Mouse (Mus musculus) cortical plate, adult 2 months (tissue): ENCODE data around the gene Scand1.

ENCODE experiments used
- CTCF ChIP-seq: fragments of 200-500 bp; IDR thresholded peaks from 2 replicates; pipeline ENCODE4 v1.5.1; 2011; ENCODE audit warnings: mild to moderate bottlenecking, control low read depth, low read length; ENCODE audit not compliant: insufficient read depth; ENCODE audit errors: extremely low read depth
- POLR2A ChIP-seq: fragments of 200-500 bp; IDR thresholded peaks from 2 replicates; pipeline ENCODE4 v1.6.1; 2011; ENCODE audit warnings: mild to moderate bottlenecking, low read length, control low read depth; ENCODE audit not compliant: insufficient read depth; ENCODE audit errors: extremely low read depth

DNA sequence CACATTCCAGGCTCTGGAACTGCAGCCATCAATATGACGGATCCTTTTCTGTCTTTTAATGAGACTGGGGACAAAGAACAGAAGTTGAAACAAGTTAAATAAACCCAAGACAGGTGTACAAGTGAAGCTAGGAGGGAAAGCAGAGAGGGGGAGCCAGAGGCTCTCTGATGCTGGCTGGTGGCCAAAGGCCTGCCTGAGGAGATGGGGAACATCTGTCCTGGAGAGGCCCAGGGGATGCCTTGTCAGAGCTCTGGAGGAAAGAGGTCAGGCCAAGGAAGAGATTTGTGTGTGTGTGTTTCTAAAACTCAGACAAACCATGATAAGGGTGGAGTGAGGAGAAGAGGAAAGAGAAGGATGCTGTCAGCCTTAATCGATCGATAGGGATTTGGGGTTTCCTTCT, 14.9 kb downstream of the Scand1 start:
- TF ChIP-seq CTCF (no peak), POLR2A (no peak)
